Mouse (Mus musculus) liver, postnatal 0 days (tissue): ENCODE measurements around the gene Prtn3. TPM values are rescaled to one million over a fixed set of nuclear protein-coding genes. Genes with fewer than 3 reads are reported as not detected.

Source experiments
- ATAC-seq: fragments of 200-750 bp; cut with Nextera tagmentation; 2 replicates; pipeline ENCODE4 v1.8.0; 2017; ENCODE audit warnings: mild to moderate bottlenecking, moderate library complexity
- DNase-seq: peaks from one replicate; pipeline ENCODE4 v3.0.0-alpha.2; 2016
- H3K27ac ChIP-seq: fragments of 300-500 bp; sonication (generic); 2 replicates; pipeline ENCODE4 v1.5.1; 2014; ENCODE audit warnings: antibody characterized with exemption, moderate library complexity, mild to moderate bottlenecking, low read depth
- H3K27me3 ChIP-seq: fragments of 300-500 bp; sonication (generic); 2 replicates; pipeline ENCODE4 v1.6.1; 2014; ENCODE audit warnings: low read length, control low read depth, mixed read lengths; ENCODE audit not compliant: insufficient read depth
- H3K36me3 ChIP-seq: fragments of 300-500 bp; sonication (generic); replicated peaks from 2 replicates; pipeline ENCODE4 v1.6.1; 2014; ENCODE audit warnings: mild to moderate bottlenecking, control low read depth, low read length, moderate library complexity, mixed read lengths; ENCODE audit not compliant: insufficient read depth
- H3K4me1 ChIP-seq: fragments of 300-500 bp; sonication (generic); 2 replicates; pipeline ENCODE4 v1.6.1; 2014; ENCODE audit warnings: antibody characterized with exemption, mild to moderate bottlenecking, control low read depth; ENCODE audit not compliant: insufficient read depth
- H3K4me2 ChIP-seq: fragments of 300-500 bp; sonication (generic); 2 replicates; pipeline ENCODE4 v1.6.1; 2014; ENCODE audit warnings: low read depth, mild to moderate bottlenecking, low read length, moderate library complexity, mixed read lengths
- H3K4me3 ChIP-seq: fragments of 300-500 bp; sonication (generic); 2 replicates; pipeline ENCODE4 v1.5.1; 2014; ENCODE audit warnings: low read depth, low read length
- H3K9ac ChIP-seq: fragments of 300-500 bp; sonication (generic); replicated peaks from 2 replicates; pipeline ENCODE4 v1.6.1; 2014; ENCODE audit warnings: mild to moderate bottlenecking, moderate library complexity
- H3K9me3 ChIP-seq: fragments of 300-500 bp; sonication (generic); 2 replicates; pipeline ENCODE4 v1.6.1; 2016; ENCODE audit warnings: mild to moderate bottlenecking, control low read depth, low read length, mixed read lengths
- CTCF ChIP-seq: sonication (generic); IDR thresholded peaks from 2 replicates; pipeline ENCODE4 v1.5.1; 2016; ENCODE audit warnings: antibody characterized with exemption, low read depth
- EP300 ChIP-seq: IDR thresholded peaks from 2 replicates; pipeline ENCODE4 v1.6.1; 2016; ENCODE audit warnings: antibody characterized with exemption, low read depth, mild to moderate bottlenecking
- WGBS: fragments of 180-500 bp; shearing (Covaris S2); extraction: QIAGEN DNeasy Blood & Tissue Kit; methylation state at CpG from one replicate; pipeline ENCODE4 v1.1.7; 2014; ENCODE audit not compliant: insufficient replicate concordance; 5-methylcytosine and 5-hydroxymethylcytosine counted together
- polyA plus RNA-seq: library from polyadenylated mRNA; unstranded; fragments of >200 nt; fragmentation: Nextera tagmentation; extraction: Ambion mirVana; gene quantifications from 2 replicates; pipeline ENCODE4 v1.2.1, GENCODE M21; 2015

Prtn3 gene
- polyA plus RNA-seq, 1 experiment from 2014 or later, result 123 TPM

- H3K27ac ChIP-seq, result peak overlapping the region; percentile 97
- peak; percentile 56; the same call in 1 of the 2 replicates for TF ChIP-seq EP300
- no peak for TF ChIP-seq CTCF
- H3K27me3 ChIP-seq, result no peaks in the 10 kb centered on the region
- peak overlapping the region; percentile 74 for H3K4me2 ChIP-seq
- H3K36me3 ChIP-seq, result peaks cover 29% of the 10 kb centered on the region
- 24% methylated on average over 14 of the region's 14 CpGs for WGBS
- DNase-seq (no peak), ATAC-seq (peak; percentile 52)
- H3K9me3 ChIP-seq, result no peaks in the 10 kb centered on the region
- peaks cover 26% of the 10 kb centered on the region for H3K4me1 ChIP-seq
- H3K4me3 ChIP-seq, result peak overlapping the region; percentile 84
- H3K9ac ChIP-seq, result peak overlapping the region; percentile 90
These were observed 35.0 kb downstream of the Prtn3 start for GRCm38 (mm10) chr10:79909092-79909922.

DNA sequence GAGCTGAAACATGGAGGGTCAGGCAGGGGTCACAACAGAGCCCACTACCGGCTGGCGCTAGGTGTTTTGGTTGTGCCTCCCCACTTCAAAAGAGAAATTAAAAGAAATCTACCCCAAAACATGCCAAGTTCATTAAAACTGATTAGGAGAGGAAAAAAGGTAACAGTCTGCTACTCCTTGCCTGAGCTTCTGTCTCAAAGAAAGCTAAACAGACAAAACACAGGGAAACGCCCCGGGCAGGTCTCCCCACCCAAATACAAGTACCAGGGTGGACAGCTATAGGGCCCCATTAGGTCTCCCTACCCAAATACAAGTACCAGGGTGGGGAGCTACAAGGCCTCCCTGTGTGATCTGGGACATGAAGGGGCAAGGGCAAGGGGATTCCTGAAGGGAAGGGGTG, 36.3 kb downstream of the Prtn3 start, which contains the start of gene Gm26602:
TSS of gene Gm26602 (plus strand) at position 301 of the 400 bp plus-strand sequence.
- Histone ChIP-seq H3K4me2 (no peak within 1 kb of the TSS), H3K27me3 (no peaks in the 10 kb centered on the region), H3K27ac (peak within 1 kb of the TSS; percentile 97; the same call in 1 of the 2 replicates), H3K4me3 (no peak within 1 kb of the TSS), H3K36me3 (peaks cover 19% of the 10 kb centered on the region), H3K9me3 (no peaks in the 10 kb centered on the region), H3K4me1 (peaks cover 38% of the 10 kb centered on the region), H3K9ac (no peak within 1 kb of the TSS)
- TF ChIP-seq CTCF (no peak), EP300 (no peak)
- DNase-seq (no peak), ATAC-seq (no peak)
- 96% methylated on average over 4 of the region's 4 CpGs for WGBS

GRCm38 (mm10) chr10:79912412-79912811, 38.1 kb downstream of the Prtn3 start:
- H3K36me3 ChIP-seq, result peaks cover 12% of the 10 kb centered on the region

GRCm38 (mm10) chr10:79914131-79914947, 40.1 kb downstream of the Prtn3 start:
- 45% methylated on average over 11 of the region's 11 CpGs for WGBS
- peak overlapping the region; percentile 19 for H3K9ac ChIP-seq
- no peak for TF ChIP-seq CTCF
- peak; percentile 68 for TF ChIP-seq EP300
- peak overlapping the region; percentile 98 for H3K4me2 ChIP-seq
- no peaks in the 10 kb centered on the region for H3K9me3 ChIP-seq
- DNase-seq (no peak), ATAC-seq (peak; percentile 71)
- peak overlapping the region; percentile 78 for H3K27ac ChIP-seq
- peaks cover 12% of the 10 kb centered on the region for H3K36me3 ChIP-seq
- peak overlapping the region; percentile 77 for H3K4me3 ChIP-seq
- peaks cover 53% of the 10 kb centered on the region for H3K4me1 ChIP-seq
- H3K27me3 ChIP-seq, result peaks cover 20% of the 10 kb centered on the region

More at GRCm38 (mm10) chr10:79912412-79912811, 38.1 kb downstream of the Prtn3 start:
- WGBS, result 77% methylated on average over 20 of the region's 20 CpGs
- Histone ChIP-seq H3K27ac (no peak overlapping the region), H3K27me3 (peaks cover under 1% of the 10 kb centered on the region; the same call in 1 of the 2 replicates), H3K4me1 (peaks cover 52% of the 10 kb centered on the region), H3K4me3 (no peak overlapping the region), H3K9ac (no peak overlapping the region), H3K4me2 (no peak overlapping the region), H3K9me3 (no peaks in the 10 kb centered on the region)
- no peak for TF ChIP-seq EP300
- TF ChIP-seq CTCF, result no peak
- no peak for ATAC-seq
- no peak for DNase-seq

GRCm38 (mm10) chr10:79914948-79915596, 40.8 kb downstream of the Prtn3 start:
- DNase-seq (no peak), ATAC-seq (peak; percentile 14)
- Histone ChIP-seq H3K27ac (peak overlapping the region; percentile 78), H3K27me3 (peaks cover 27% of the 10 kb centered on the region), H3K9me3 (no peaks in the 10 kb centered on the region), H3K36me3 (peaks cover 12% of the 10 kb centered on the region), H3K9ac (peak overlapping the region; percentile 19; the same call in 1 of the 2 replicates), H3K4me1 (peaks cover 48% of the 10 kb centered on the region), H3K4me2 (peak overlapping the region; percentile 98), H3K4me3 (peak overlapping the region; percentile 77)
- 33% methylated on average over 7 of the region's 7 CpGs for WGBS
- TF ChIP-seq EP300, result no peak
- no peak for TF ChIP-seq CTCF
